Mouse (Mus musculus): ENCODE results near the gene Baiap2l1. TPM values are rescaled to one million over a fixed set of nuclear protein-coding genes. Genes with fewer than 3 reads are reported as not detected.

Gene Baiap2l1
- polyA plus RNA-seq, 1 experiment from 2014 or later = 27.4 TPM

GRCm38 (mm10) chr5:144261309-144261708, 96.6 kb downstream of the Baiap2l1 start:
- Histone ChIP-seq H3K4me1 (replicated peaks) (peaks cover 32% of the 10 kb centered on the region), H3K27ac (no peak overlapping the region), H3K9ac (no peak overlapping the region), H3K27me3 (replicated peaks) (no peaks in the 10 kb centered on the region), H3K36me3 (peaks cover 8% of the 10 kb centered on the region), H3K9me3 (no peaks in the 10 kb centered on the region), H3K4me2 (replicated peaks) (no peak overlapping the region), H3K4me3 (replicated peaks) (no peak overlapping the region)
- WGBS = 84% methylated on average over 9 of the region's 9 CpGs
- no peak for ATAC-seq

GRCm38 (mm10) chr5:144260464-144260863, 97.4 kb downstream of the Baiap2l1 start:
- ATAC-seq = no peak
- 84% methylated on average over 8 of the region's 8 CpGs for WGBS
- Histone ChIP-seq H3K9me3 (no peaks in the 10 kb centered on the region), H3K4me2 (replicated peaks) (no peak overlapping the region), H3K27me3 (replicated peaks) (no peaks in the 10 kb centered on the region), H3K36me3 (peaks cover 8% of the 10 kb centered on the region), H3K9ac (no peak overlapping the region), H3K27ac (no peak overlapping the region), H3K4me1 (replicated peaks) (peaks cover 32% of the 10 kb centered on the region), H3K4me3 (replicated peaks) (no peak overlapping the region)

GRCm38 (mm10) chr5:144259228-144259627, 98.7 kb downstream of the Baiap2l1 start:
- Histone ChIP-seq H3K27me3 (replicated peaks) (no peaks in the 10 kb centered on the region), H3K4me1 (replicated peaks) (peaks cover 35% of the 10 kb centered on the region), H3K27ac (no peak overlapping the region), H3K4me3 (replicated peaks) (no peak overlapping the region), H3K9ac (no peak overlapping the region), H3K36me3 (no peaks in the 10 kb centered on the region; the same call in 1 of the 2 replicates), H3K4me2 (replicated peaks) (peak overlapping the region; percentile 73; the same call in 1 of the 2 replicates), H3K9me3 (no peaks in the 10 kb centered on the region)
- ATAC-seq = no peak
- 68% methylated on average over 6 of the region's 6 CpGs for WGBS

GRCm38 (mm10) chr5:144258687-144259086, 99.2 kb downstream of the Baiap2l1 start:
- H3K36me3 ChIP-seq = no peaks in the 10 kb centered on the region
- peak overlapping the region; percentile 73 for H3K4me2 ChIP-seq (replicated peaks)
- no peaks in the 10 kb centered on the region for H3K27me3 ChIP-seq (replicated peaks)
- H3K9ac ChIP-seq = peak overlapping the region; percentile 30
- H3K4me1 ChIP-seq (replicated peaks) = peaks cover 37% of the 10 kb centered on the region
- peak overlapping the region; percentile 6; the same call in 1 of the 2 replicates for H3K4me3 ChIP-seq (replicated peaks)
- no peak for ATAC-seq
- H3K27ac ChIP-seq = no peak overlapping the region
- no peaks in the 10 kb centered on the region for H3K9me3 ChIP-seq
- WGBS = 24% methylated on average over 2 of the region's 2 CpGs

GRCm38 (mm10) chr5:144258131-144258611, 99.7 kb downstream of the Baiap2l1 start:
- Histone ChIP-seq H3K36me3 (no peaks in the 10 kb centered on the region), H3K9ac (peak overlapping the region; percentile 30), H3K9me3 (no peaks in the 10 kb centered on the region), H3K4me2 (replicated peaks) (peak overlapping the region; percentile 73), H3K4me3 (replicated peaks) (peak overlapping the region; percentile 6; the same call in 1 of the 2 replicates), H3K27ac (no peak overlapping the region), H3K4me1 (replicated peaks) (peaks cover 37% of the 10 kb centered on the region), H3K27me3 (replicated peaks) (no peaks in the 10 kb centered on the region)
- WGBS = 30% methylated on average over 14 of the region's 14 CpGs
- ATAC-seq = no peak

GRCm38 (mm10) chr5:144257451-144258110, 100.3 kb downstream of the Baiap2l1 start:
- Histone ChIP-seq H3K4me3 (replicated peaks) (peak overlapping the region; percentile 98; the same call in 1 of the 2 replicates), H3K4me2 (replicated peaks) (peak overlapping the region; percentile 73), H3K36me3 (no peaks in the 10 kb centered on the region), H3K9ac (peak overlapping the region; percentile 93), H3K27me3 (replicated peaks) (no peaks in the 10 kb centered on the region), H3K4me1 (replicated peaks) (peaks cover 37% of the 10 kb centered on the region), H3K27ac (peak overlapping the region; percentile 93; the same call in 1 of the 2 replicates), H3K9me3 (no peaks in the 10 kb centered on the region)
- WGBS = 74% methylated on average over 3 of the region's 3 CpGs
- no peak for ATAC-seq

GRCm38 (mm10) chr5:144256888-144257287, 101.0 kb downstream of the Baiap2l1 start:
- WGBS = 53% methylated on average over 1 of the region's 1 CpGs
- Histone ChIP-seq H3K9ac (peak overlapping the region; percentile 93), H3K4me2 (replicated peaks) (peak overlapping the region; percentile 73), H3K4me3 (replicated peaks) (peak overlapping the region; percentile 98), H3K27ac (peak overlapping the region; percentile 93; the same call in 1 of the 2 replicates), H3K9me3 (no peaks in the 10 kb centered on the region), H3K36me3 (no peaks in the 10 kb centered on the region), H3K27me3 (replicated peaks) (no peaks in the 10 kb centered on the region), H3K4me1 (replicated peaks) (peaks cover 37% of the 10 kb centered on the region)
- ATAC-seq = no peak

GRCm38 (mm10) chr5:144256541-144256870, 101.4 kb downstream of the Baiap2l1 start:
- Histone ChIP-seq H3K4me3 (replicated peaks) (peak overlapping the region; percentile 98), H3K36me3 (no peaks in the 10 kb centered on the region), H3K9ac (peak overlapping the region; percentile 93), H3K27me3 (replicated peaks) (no peaks in the 10 kb centered on the region), H3K27ac (peak overlapping the region; percentile 93), H3K9me3 (no peaks in the 10 kb centered on the region), H3K4me2 (replicated peaks) (peak overlapping the region; percentile 73), H3K4me1 (replicated peaks) (peaks cover 37% of the 10 kb centered on the region)
- ATAC-seq = no peak
- 6% methylated on average over 7 of the region's 7 CpGs for WGBS

- Histone ChIP-seq H3K9me3 (no peaks in the 10 kb centered on the region), H3K27ac (peak overlapping the region; percentile 93), H3K9ac (peak overlapping the region; percentile 93), H3K4me3 (replicated peaks) (peak overlapping the region; percentile 98), H3K4me1 (replicated peaks) (peaks cover 37% of the 10 kb centered on the region), H3K36me3 (no peaks in the 10 kb centered on the region), H3K4me2 (replicated peaks) (peak overlapping the region; percentile 73), H3K27me3 (replicated peaks) (no peaks in the 10 kb centered on the region)
- peak; percentile 60 for ATAC-seq
- under 1% methylated on average over 40 of the region's 40 CpGs for WGBS
Observed at GRCm38 (mm10) chr5:144255632-144256540, 102.0 kb downstream of the Baiap2l1 start.

GRCm38 (mm10) chr5:144254811-144255631, 102.9 kb downstream of the Baiap2l1 start:
- Histone ChIP-seq H3K36me3 (no peaks in the 10 kb centered on the region), H3K4me3 (replicated peaks) (peak overlapping the region; percentile 98), H3K4me1 (replicated peaks) (peaks cover 37% of the 10 kb centered on the region), H3K4me2 (replicated peaks) (peak overlapping the region; percentile 73), H3K27me3 (replicated peaks) (no peaks in the 10 kb centered on the region), H3K27ac (peak overlapping the region; percentile 93), H3K9ac (peak overlapping the region; percentile 93), H3K9me3 (no peaks in the 10 kb centered on the region)
- ATAC-seq = peak; percentile 88
- under 1% methylated on average over 38 of the region's 84 CpGs for WGBS

- WGBS = 54% methylated on average over 16 of the region's 16 CpGs
Observed at GRCm38 (mm10) chr5:144254122-144254810, 103.6 kb downstream of the Baiap2l1 start.

More at GRCm38 (mm10) chr5:144254122-144254810, 103.6 kb downstream of the Baiap2l1 start:
- no peaks in the 10 kb centered on the region for H3K36me3 ChIP-seq
- no peak overlapping the region for H3K9ac ChIP-seq
- H3K4me1 ChIP-seq (replicated peaks) = peaks cover 32% of the 10 kb centered on the region
- peak overlapping the region; percentile 73 for H3K4me2 ChIP-seq (replicated peaks)
- no peaks in the 10 kb centered on the region for H3K27me3 ChIP-seq (replicated peaks)
- H3K4me3 ChIP-seq (replicated peaks) = peak overlapping the region; percentile 98
- H3K9me3 ChIP-seq = no peaks in the 10 kb centered on the region
- peak; percentile 72 for ATAC-seq
- peak overlapping the region; percentile 64 for H3K27ac ChIP-seq

All from intestine, embryonic 15.5 days (tissue).